Mouse (Mus musculus): ENCODE data around the gene Lactb. TPM values are rescaled to one million over a fixed set of nuclear protein-coding genes. Genes with fewer than 3 reads are reported as not detected.

The Lactb gene
- polyA plus RNA-seq, 1 experiment from 2014 or later, result 8.8 TPM

GRCm38 (mm10) chr9:66977121-66977520, 1.8 kb upstream of the Lactb start:
- H3K27ac ChIP-seq, result no peak overlapping the region
- no peak overlapping the region for H3K9ac ChIP-seq
- no peak for ATAC-seq (ENCODE audit: low FRiP score)
- 84% methylated on average over 5 of the region's 5 CpGs for WGBS
- H3K4me3 ChIP-seq (replicated peaks), result no peak overlapping the region
- no peaks in the 10 kb centered on the region for H3K9me3 ChIP-seq
- peaks cover 7% of the 10 kb centered on the region; the same call in 1 of the 2 replicates for H3K4me1 ChIP-seq
- no peaks in the 10 kb centered on the region for H3K36me3 ChIP-seq (replicated peaks)
- peaks cover 11% of the 10 kb centered on the region; the same call in 1 of the 2 replicates for H3K27me3 ChIP-seq
- no peak overlapping the region for H3K4me2 ChIP-seq

GRCm38 (mm10) chr9:66974721-66975225, 511 bp downstream of the Lactb start:
- peak overlapping the region; percentile 71 for H3K4me2 ChIP-seq
- peaks cover 4% of the 10 kb centered on the region for H3K36me3 ChIP-seq (replicated peaks)
- peak overlapping the region; percentile 92 for H3K4me3 ChIP-seq (replicated peaks)
- peaks cover 7% of the 10 kb centered on the region; the same call in 1 of the 2 replicates for H3K4me1 ChIP-seq
- H3K9ac ChIP-seq, result peak overlapping the region; percentile 74
- H3K27ac ChIP-seq, result peak overlapping the region; percentile 89
- ATAC-seq (ENCODE audit: low FRiP score), result peak; percentile 80
- 0% methylated on average over 37 of the region's 41 CpGs for WGBS
- no peaks in the 10 kb centered on the region for H3K9me3 ChIP-seq
- peaks cover 11% of the 10 kb centered on the region; the same call in 1 of the 2 replicates for H3K27me3 ChIP-seq

- Histone ChIP-seq H3K27ac (no peak overlapping the region), H3K36me3 (replicated peaks) (peaks cover 17% of the 10 kb centered on the region), H3K4me1 (peaks cover 7% of the 10 kb centered on the region; the same call in 1 of the 2 replicates), H3K9me3 (no peaks in the 10 kb centered on the region), H3K9ac (no peak overlapping the region), H3K4me2 (no peak overlapping the region), H3K27me3 (no peaks in the 10 kb centered on the region), H3K4me3 (replicated peaks) (no peak overlapping the region)
- WGBS, result 80% methylated on average over 8 of the region's 8 CpGs
- no peak for ATAC-seq (ENCODE audit: low FRiP score)
Observed at GRCm38 (mm10) chr9:66971116-66971515, 4.2 kb downstream of the Lactb start.

- Histone ChIP-seq H3K27ac (no peak overlapping the region), H3K4me3 (replicated peaks) (no peak overlapping the region), H3K9me3 (no peaks in the 10 kb centered on the region), H3K36me3 (replicated peaks) (peaks cover 17% of the 10 kb centered on the region), H3K4me1 (no peaks in the 10 kb centered on the region), H3K4me2 (no peak overlapping the region), H3K9ac (no peak overlapping the region), H3K27me3 (no peaks in the 10 kb centered on the region)
- WGBS, result 90% methylated on average over 8 of the region's 8 CpGs
- ATAC-seq (ENCODE audit: low FRiP score), result no peak
Observed at GRCm38 (mm10) chr9:66967492-66967891, 7.8 kb downstream of the Lactb start.

- Histone ChIP-seq H3K4me1 (no peaks in the 10 kb centered on the region), H3K27ac (no peak overlapping the region), H3K27me3 (no peaks in the 10 kb centered on the region), H3K36me3 (replicated peaks) (no peaks in the 10 kb centered on the region), H3K9me3 (no peaks in the 10 kb centered on the region), H3K4me2 (no peak overlapping the region), H3K9ac (no peak overlapping the region), H3K4me3 (replicated peaks) (no peak overlapping the region)
- no peak for ATAC-seq (ENCODE audit: low FRiP score)
- WGBS, result 76% methylated on average over 3 of the region's 3 CpGs
Observed at GRCm38 (mm10) chr9:66961478-66961877, 13.8 kb downstream of the Lactb start.

GRCm38 (mm10) chr9:66957451-66957850, 17.8 kb downstream of the Lactb start:
- Histone ChIP-seq H3K27me3 (no peaks in the 10 kb centered on the region), H3K36me3 (replicated peaks) (no peaks in the 10 kb centered on the region; the same call in 1 of the 2 replicates), H3K9ac (no peak overlapping the region), H3K9me3 (no peaks in the 10 kb centered on the region), H3K4me1 (no peaks in the 10 kb centered on the region), H3K27ac (no peak overlapping the region), H3K4me2 (no peak overlapping the region), H3K4me3 (replicated peaks) (no peak overlapping the region)
- WGBS, result 89% methylated on average over 3 of the region's 3 CpGs
- ATAC-seq (ENCODE audit: low FRiP score), result no peak

GRCm38 (mm10) chr9:66952886-66953285, 22.4 kb downstream of the Lactb start:
- H3K4me1 ChIP-seq, result no peaks in the 10 kb centered on the region
- no peaks in the 10 kb centered on the region for H3K9me3 ChIP-seq
- H3K27ac ChIP-seq, result no peak overlapping the region
- no peaks in the 10 kb centered on the region for H3K27me3 ChIP-seq
- no peak overlapping the region for H3K9ac ChIP-seq
- 90% methylated on average over 2 of the region's 2 CpGs for WGBS
- peaks cover 9% of the 10 kb centered on the region; the same call in 1 of the 2 replicates for H3K36me3 ChIP-seq (replicated peaks)
- no peak overlapping the region for H3K4me3 ChIP-seq (replicated peaks)
- no peak for ATAC-seq (ENCODE audit: low FRiP score)
- no peak overlapping the region for H3K4me2 ChIP-seq

- no peak for ATAC-seq (ENCODE audit: low FRiP score)
- WGBS, result 84% methylated on average over 8 of the region's 8 CpGs
- Histone ChIP-seq H3K4me2 (no peak overlapping the region), H3K27me3 (no peaks in the 10 kb centered on the region), H3K4me1 (no peaks in the 10 kb centered on the region), H3K4me3 (replicated peaks) (no peak overlapping the region), H3K27ac (no peak overlapping the region), H3K36me3 (replicated peaks) (peaks cover 9% of the 10 kb centered on the region; the same call in 1 of the 2 replicates), H3K9me3 (no peaks in the 10 kb centered on the region), H3K9ac (no peak overlapping the region)
Observed at GRCm38 (mm10) chr9:66952321-66952720, 23.0 kb downstream of the Lactb start.

GRCm38 (mm10) chr9:66948536-66948935, 26.7 kb downstream of the Lactb start:
- Histone ChIP-seq H3K36me3 (replicated peaks) (peaks cover 9% of the 10 kb centered on the region; the same call in 1 of the 2 replicates), H3K27me3 (no peaks in the 10 kb centered on the region), H3K27ac (no peak overlapping the region), H3K4me3 (replicated peaks) (no peak overlapping the region), H3K9ac (no peak overlapping the region), H3K4me2 (no peak overlapping the region), H3K9me3 (no peaks in the 10 kb centered on the region), H3K4me1 (peaks cover 11% of the 10 kb centered on the region)
- no peak for ATAC-seq (ENCODE audit: low FRiP score)
- 95% methylated on average over 2 of the region's 2 CpGs for WGBS

GRCm38 (mm10) chr9:66945647-66946641, 29.3 kb downstream of the Lactb start, which contains the start of gene Rps27l:
Gene Rps27l (plus strand): TSS chr9:66946086.
- peak; percentile 98 for ATAC-seq (ENCODE audit: low FRiP score)
- no peaks in the 10 kb centered on the region for H3K9me3 ChIP-seq
- peaks cover 15% of the 10 kb centered on the region for H3K4me1 ChIP-seq
- peaks cover 9% of the 10 kb centered on the region; the same call in 1 of the 2 replicates for H3K36me3 ChIP-seq (replicated peaks)
- H3K4me2 ChIP-seq, result peak within 1 kb of the TSS; percentile 64
- H3K27me3 ChIP-seq, result no peaks in the 10 kb centered on the region
- H3K4me3 ChIP-seq (replicated peaks), result peak within 1 kb of the TSS; percentile 94
- WGBS, result under 1% methylated on average over 73 of the region's 77 CpGs
- peak within 1 kb of the TSS; percentile 84 for H3K9ac ChIP-seq
- peak within 1 kb of the TSS; percentile 87 for H3K27ac ChIP-seq

GRCm38 (mm10) chr9:66945161-66945560, 30.1 kb downstream of the Lactb start:
- Histone ChIP-seq H3K4me3 (replicated peaks) (peak overlapping the region; percentile 94), H3K4me1 (peaks cover 15% of the 10 kb centered on the region), H3K27ac (peak overlapping the region; percentile 87), H3K4me2 (peak overlapping the region; percentile 64), H3K9ac (peak overlapping the region; percentile 84), H3K9me3 (no peaks in the 10 kb centered on the region), H3K36me3 (replicated peaks) (peaks cover 9% of the 10 kb centered on the region; the same call in 1 of the 2 replicates), H3K27me3 (no peaks in the 10 kb centered on the region)
- ATAC-seq (ENCODE audit: low FRiP score), result no peak
- 29% methylated on average over 4 of the region's 4 CpGs for WGBS

GRCm38 (mm10) chr9:66938836-66939235, 36.4 kb downstream of the Lactb start:
- no peak overlapping the region for H3K27ac ChIP-seq
- H3K4me1 ChIP-seq, result peaks cover 13% of the 10 kb centered on the region
- peaks cover 7% of the 10 kb centered on the region; the same call in 1 of the 2 replicates for H3K27me3 ChIP-seq
- H3K4me2 ChIP-seq, result no peak overlapping the region
- ATAC-seq (ENCODE audit: low FRiP score), result peak; percentile 64; the same call in 1 of the 2 replicates
- no peaks in the 10 kb centered on the region for H3K9me3 ChIP-seq
- WGBS, result 6% methylated on average over 4 of the region's 4 CpGs
- no peaks in the 10 kb centered on the region for H3K36me3 ChIP-seq (replicated peaks)
- H3K4me3 ChIP-seq (replicated peaks), result no peak overlapping the region
- H3K9ac ChIP-seq, result no peak overlapping the region

All from forebrain, embryonic 12.5 days (tissue).